Mouse (Mus musculus): ENCODE data around the gene Rrp36.
A peak's percentile ranks its signal among the peaks of the same experiment; 100 is the strongest.

Gene Rrp36

GRCm38 (mm10) chr17:46645561-46646321, 28.4 kb downstream of the Rrp36 start, which contains the start of the genes Klc4 and Mrpl2:
Gene Klc4, minus strand, starts transcription at chr17:46646022.
Gene Mrpl2, plus strand, starts transcription at chr17:46646229.
- DNase-seq = peak; percentile 99 to 100

GRCm38 (mm10) chr17:46644916-46645475, 29.2 kb downstream of the Rrp36 start:
- DNase-seq = peak; percentile 68 to 71

- no peak for DNase-seq
These were observed 29.9 kb downstream of the Rrp36 start for GRCm38 (mm10) chr17:46644152-46644805.

GRCm38 (mm10) chr17:46642060-46642459, 32.1 kb downstream of the Rrp36 start:
- DNase-seq = no peak

GRCm38 (mm10) chr17:46639929-46640328, 34.2 kb downstream of the Rrp36 start:
- DNase-seq = no peak

- DNase-seq = peak; percentile 82 to 91
These were observed 37.2 kb downstream of the Rrp36 start for GRCm38 (mm10) chr17:46636831-46637523.

- DNase-seq = peak; percentile 61 to 67
These were observed 44.3 kb downstream of the Rrp36 start for GRCm38 (mm10) chr17:46629685-46630441.

- peak; percentile 97 to 98 for DNase-seq
These were observed 45.1 kb downstream of the Rrp36 start, which contains the start of gene Ptk7 for GRCm38 (mm10) chr17:46628791-46629684. Gene Ptk7, minus strand, starts transcription at chr17:46629504.

- peak; percentile 73 to 75 for DNase-seq
These were observed 45.7 kb downstream of the Rrp36 start for GRCm38 (mm10) chr17:46628471-46628790.

- DNase-seq = no peak
These were observed 46.7 kb downstream of the Rrp36 start for GRCm38 (mm10) chr17:46627409-46627808.

- peak in 1 of 2 experiments; percentile 42 for DNase-seq
These were observed 49.6 kb downstream of the Rrp36 start for GRCm38 (mm10) chr17:46624598-46624997.

GRCm38 (mm10) chr17:46623819-46624557, 50.2 kb downstream of the Rrp36 start:
- peak; percentile 47 to 52 for DNase-seq

GRCm38 (mm10) chr17:46622269-46622668, 51.9 kb downstream of the Rrp36 start:
- DNase-seq = no peak

- peak; percentile 81 to 82 for DNase-seq
These were observed 52.8 kb downstream of the Rrp36 start for GRCm38 (mm10) chr17:46621324-46621723.

GRCm38 (mm10) chr17:46619683-46620357, 54.3 kb downstream of the Rrp36 start:
- no peak for DNase-seq

- DNase-seq = no peak
These were observed 55.1 kb downstream of the Rrp36 start for GRCm38 (mm10) chr17:46618769-46619682.

- no peak for DNase-seq
These were observed 55.8 kb downstream of the Rrp36 start for GRCm38 (mm10) chr17:46618394-46618768.

GRCm38 (mm10) chr17:46617799-46618198, 56.4 kb downstream of the Rrp36 start:
- DNase-seq = no peak

Measured in cerebellum, postnatal 10 days (tissue).